Comparison of ENCODE assay signal across 13 mouse cellular contexts in genomic region chr13:54218341-54218740, GRCm38 (mm10). TPM values are rescaled to one million over a fixed set of nuclear protein-coding genes. Genes with fewer than 3 reads are reported as not detected.
DNase-seq lines count a peak whose midpoint lies in the region; ATAC-seq lines count a peak whose summit lies in the region.
"Had no signal": no experiment of that assay in that cellular context is flagged by ENCODE, and none has a peak within 500 bp of the region (broad histone marks: within the 10 kb centered on the region; RNA-seq: fewer than 3 reads in every experiment).

No protein-coding gene starts in this region.

- no peaks in the 10 kb centered on the region for H3K4me1 ChIP-seq in heart, embryonic 12.5 days (replicated peaks)
- H3K4me1 ChIP-seq in midbrain, embryonic 11.5 days (ENCODE audit: control insufficient read depth, insufficient read depth, low read length) = peaks cover 3% of the 10 kb centered on the region; the same call in 1 of the 2 replicates
- H3K4me1 ChIP-seq in midbrain, embryonic 14.5 days (ENCODE audit: control insufficient read depth, insufficient read depth, low read length) = peaks cover 19% of the 10 kb centered on the region
- H3K4me1 ChIP-seq: limb, embryonic 13.5 days had no signal

- H3K27ac ChIP-seq in heart, embryonic 12.5 days (ENCODE audit: poor library complexity, severe bottlenecking) = no peak overlapping the region
- no peak overlapping the region for H3K27ac ChIP-seq in midbrain, embryonic 11.5 days (ENCODE audit: low read depth, low read length)
- H3K27ac ChIP-seq in midbrain, embryonic 14.5 days (replicated peaks; ENCODE audit: low read depth, low read length) = no peak overlapping the region
- H3K27ac ChIP-seq: kidney, postnatal 0 days; limb, embryonic 13.5 days; midbrain, embryonic 13.5 days had no signal

- WGBS in heart, embryonic 12.5 days = 50% methylated on average over 1 of the region's 1 CpGs
- WGBS in midbrain, embryonic 11.5 days = 57% methylated on average over 1 of the region's 1 CpGs
- 82% methylated on average over 1 of the region's 1 CpGs for WGBS in midbrain, embryonic 14.5 days

- no peak for ATAC-seq in heart, embryonic 12.5 days (ENCODE audit: insufficient number of reproducible peaks, low FRiP score)
- no peak for ATAC-seq in midbrain, embryonic 11.5 days (ENCODE audit: low FRiP score)
- no peak for ATAC-seq in midbrain, embryonic 14.5 days (ENCODE audit: low FRiP score, low TSS enrichment)
- ATAC-seq: midbrain, embryonic 13.5 days had no signal

- H3K36me3 ChIP-seq in heart, embryonic 12.5 days = no peaks in the 10 kb centered on the region
- no peaks in the 10 kb centered on the region for H3K36me3 ChIP-seq in midbrain, embryonic 11.5 days (ENCODE audit: control insufficient read depth, insufficient read depth, low read length)
- no peaks in the 10 kb centered on the region for H3K36me3 ChIP-seq in midbrain, embryonic 14.5 days (ENCODE audit: control insufficient read depth, insufficient read depth, low read length)
- H3K36me3 ChIP-seq: limb, embryonic 13.5 days; midbrain, embryonic 13.5 days had no signal

- no peak overlapping the region for H3K4me3 ChIP-seq in heart, embryonic 12.5 days
- H3K4me3 ChIP-seq in midbrain, embryonic 11.5 days (ENCODE audit: low read depth, low read length) = no peak overlapping the region
- H3K4me3 ChIP-seq in midbrain, embryonic 14.5 days (replicated peaks; ENCODE audit: low read depth, low read length) = no peak overlapping the region
- H3K4me3 ChIP-seq: limb, embryonic 13.5 days; midbrain, embryonic 13.5 days had no signal

- no peak overlapping the region for H3K4me2 ChIP-seq in heart, embryonic 12.5 days
- H3K4me2 ChIP-seq in midbrain, embryonic 11.5 days = no peak overlapping the region
- no peak overlapping the region for H3K4me2 ChIP-seq in midbrain, embryonic 14.5 days (ENCODE audit: low read length)
- H3K4me2 ChIP-seq: limb, embryonic 13.5 days; midbrain, embryonic 13.5 days had no signal

- no peak overlapping the region for H3K9ac ChIP-seq in heart, embryonic 12.5 days
- no peak overlapping the region for H3K9ac ChIP-seq in midbrain, embryonic 11.5 days (ENCODE audit: low read length)
- no peak overlapping the region for H3K9ac ChIP-seq in midbrain, embryonic 14.5 days (replicated peaks; ENCODE audit: low read length)
- H3K9ac ChIP-seq: limb, embryonic 13.5 days; midbrain, embryonic 13.5 days had no signal

- peaks cover 26% of the 10 kb centered on the region for H3K27me3 ChIP-seq in heart, embryonic 12.5 days (replicated peaks)
- no peaks in the 10 kb centered on the region for H3K27me3 ChIP-seq in midbrain, embryonic 11.5 days (ENCODE audit: control insufficient read depth, insufficient read depth, low read length)
- H3K27me3 ChIP-seq in midbrain, embryonic 14.5 days (ENCODE audit: control insufficient read depth, insufficient read depth, low read length) = no peaks in the 10 kb centered on the region
- H3K27me3 ChIP-seq: midbrain, embryonic 13.5 days had no signal

- peak; percentile 97 for DNase-seq in heart, adult 11 months
- DNase-seq in midbrain, embryonic 11.5 days (ENCODE audit: low spot score, missing footprints) = peak; percentile 39
- DNase-seq in midbrain, embryonic 14.5 days = no peak
- peak; percentile 57 to 73 for DNase-seq in left cerebral cortex, adult 9 months (ENCODE audit: low spot score in 2 of 2)
- DNase-seq in right cerebral cortex, postnatal 25 days = peak; percentile 66
- no peak for DNase-seq in gastrocnemius, adult 8-10 months (ENCODE audit: low spot score in 2 of 2)
- no peak for DNase-seq in cerebellum, postnatal 14 days

- H3K9me3 ChIP-seq in heart, embryonic 12.5 days (replicated peaks) = no peaks in the 10 kb centered on the region
- H3K9me3 ChIP-seq in midbrain, embryonic 11.5 days (ENCODE audit: control insufficient read depth, low read length) = no peaks in the 10 kb centered on the region
- no peaks in the 10 kb centered on the region for H3K9me3 ChIP-seq in midbrain, embryonic 14.5 days (ENCODE audit: control insufficient read depth, low read length)
- H3K9me3 ChIP-seq: limb, embryonic 13.5 days; midbrain, embryonic 13.5 days had no signal

RNA-seq across cellular contexts. Expression of gene Hrh2, which starts 26.4 kb away (rescaled TPM):
- not detected in 2 replicates for polyA plus RNA-seq in heart, embryonic 12.5 days (2016; fragmentation: Nextera tagmentation; extraction: Ambion mirVana)
- 0.07 TPM in 1 of 2 replicates, not detected in the other for polyA plus RNA-seq in midbrain, embryonic 11.5 days (2014; fragmentation: Nextera tagmentation; extraction: Ambion mirVana)
- polyA plus RNA-seq in midbrain, embryonic 14.5 days (2014; fragmentation: Nextera tagmentation; extraction: Ambion mirVana) = 0.63 and 0.78 TPM in 2 replicates
- total RNA-seq in gastrocnemius, adult 8-10 months (2022) = under 1 TPM; 0.12 to 0.38 (median 0.27) TPM
- polyA plus RNA-seq: C2C12; hindbrain, embryonic 11.5 days had no signal

Comparison
In these comparisons a context has a peak if more than half of its experiments do, and no peak if none do; other contexts are left out.
1. DNase-seq: peak in heart, adult 11 months (single experiment), midbrain, embryonic 11.5 days (single experiment), left cerebral cortex, adult 9 months (2 of 2) and right cerebral cortex, postnatal 25 days (single experiment); none in midbrain, embryonic 14.5 days (single experiment), gastrocnemius, adult 8-10 months (0 of 2) and cerebellum, postnatal 14 days (0 of 2).